Mouse (Mus musculus) megakaryocyte, embryonic 14.5 days (primary cell): Measurements from ENCODE around the gene Dennd2c.

Experiments used
- FLI1 ChIP-seq: IDR thresholded peaks from 2 replicates; pipeline ENCODE4 v1.6.1; 2012; ENCODE audit warnings: low read length, inconsistent platforms, mixed read lengths
- GATA1 ChIP-seq: IDR thresholded peaks from 3 replicates; pipeline ENCODE4 v1.6.1; 2012; ENCODE audit warnings: mixed read lengths, low read length, inconsistent platforms, borderline replicate concordance

DNA sequence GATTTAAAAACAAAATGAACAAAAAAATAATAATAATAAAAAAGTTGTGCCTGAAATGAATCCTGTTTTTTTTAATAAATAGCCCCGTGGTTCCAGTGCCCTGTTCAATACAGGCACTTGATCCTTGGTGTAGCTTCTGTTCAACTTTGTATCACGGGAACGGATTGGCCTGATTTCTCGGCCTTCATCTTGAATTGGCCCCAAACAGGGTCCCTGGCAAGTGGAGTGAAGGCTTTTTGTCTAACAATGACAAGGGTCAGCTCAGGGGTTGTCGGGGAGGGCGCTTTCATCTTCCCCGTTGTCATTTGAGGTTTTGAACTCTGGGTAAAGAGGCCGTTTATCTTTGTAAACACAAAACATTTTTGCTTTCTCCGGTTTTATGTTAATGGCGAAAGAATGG, 44.7 kb upstream of the Dennd2c start:
- TF ChIP-seq GATA1 (no peak), FLI1 (no peak)
